Mouse (Mus musculus): Measurements from ENCODE around the gene Fam98c.
"Not testable (repeated sequence)": the region's sequence is repeated elsewhere in the genome, so short reads cannot be mapped to it uniquely, and the experiment has no call there.

Fam98c gene

GRCm38 (mm10) chr7:29155196-29155837, 717 bp downstream of the Fam98c start:
- DNase-seq: peak; percentile 88

GRCm38 (mm10) chr7:29154018-29154720, 1.9 kb downstream of the Fam98c start:
- no peak for DNase-seq

GRCm38 (mm10) chr7:29151486-29151885, 4.5 kb downstream of the Fam98c start:
- DNase-seq: no peak

- no peak for DNase-seq
Observed at GRCm38 (mm10) chr7:29148771-29149170, 7.3 kb downstream of the Fam98c start.

- DNase-seq: no peak
Observed at GRCm38 (mm10) chr7:29146625-29147367, 9.2 kb downstream of the Fam98c start.

GRCm38 (mm10) chr7:29144006-29144405, 12.0 kb downstream of the Fam98c start:
- no peak for DNase-seq

- DNase-seq: no peak
Observed at GRCm38 (mm10) chr7:29141416-29141815, 14.6 kb downstream of the Fam98c start.

GRCm38 (mm10) chr7:29139237-29139636, 16.8 kb downstream of the Fam98c start:
- DNase-seq: not testable (repeated sequence)

GRCm38 (mm10) chr7:29137429-29137828, 18.6 kb downstream of the Fam98c start:
- no peak for DNase-seq

GRCm38 (mm10) chr7:29134693-29135386, 21.2 kb downstream of the Fam98c start, which contains the start of gene Rasgrp4:
Gene Rasgrp4 (plus strand): TSS chr7:29134851.
- DNase-seq: no peak

GRCm38 (mm10) chr7:29134230-29134629, 21.8 kb downstream of the Fam98c start:
- DNase-seq: no peak

GRCm38 (mm10) chr7:29128725-29129124, 27.3 kb downstream of the Fam98c start:
- DNase-seq: no peak

- DNase-seq: no peak
Observed at GRCm38 (mm10) chr7:29126173-29126915, 29.7 kb downstream of the Fam98c start.

- DNase-seq: peak; percentile 22
Observed at GRCm38 (mm10) chr7:29124970-29125369, 31.1 kb downstream of the Fam98c start, which contains the start of gene Ryr1. Gene Ryr1 (minus strand): TSS chr7:29125179.

- DNase-seq: no peak
Observed at GRCm38 (mm10) chr7:29123531-29124358, 32.3 kb downstream of the Fam98c start.

- DNase-seq: no peak
Observed at GRCm38 (mm10) chr7:29122821-29123220, 33.2 kb downstream of the Fam98c start.

- DNase-seq: no peak
Observed at GRCm38 (mm10) chr7:29119526-29119925, 36.5 kb downstream of the Fam98c start.

GRCm38 (mm10) chr7:29118142-29118851, 37.7 kb downstream of the Fam98c start:
- DNase-seq: no peak

- DNase-seq: peak; percentile 56
Observed at GRCm38 (mm10) chr7:29108992-29109955, 46.8 kb downstream of the Fam98c start.
